Mouse (Mus musculus) hindbrain, embryonic 11.5 days (tissue): Measurements from ENCODE around the gene Nup160. TPM values are rescaled to one million over a fixed set of nuclear protein-coding genes. Genes with fewer than 3 reads are reported as not detected.
A peak's percentile ranks its signal among the peaks of the same experiment; 100 is the strongest.

Source experiments
- ATAC-seq: fragments of 200-750 bp; cut with Nextera tagmentation; 2 replicates; pipeline ENCODE4 v1.8.0; 2017; ENCODE audit warnings: mild to moderate bottlenecking, moderate TSS enrichment, moderate library complexity; ENCODE audit not compliant: low FRiP score
- DNase-seq: peaks from one replicate; pipeline ENCODE4 v3.0.0-alpha.2; 2015; ENCODE audit warnings: low spot score
- H3K27ac ChIP-seq: fragments of 300-500 bp; sonication (generic); 2 replicates; pipeline ENCODE4 v1.5.1; 2014; ENCODE audit warnings: mild to moderate bottlenecking, low read depth, low read length
- H3K27me3 ChIP-seq: fragments of 300-500 bp; sonication (generic); 2 replicates; pipeline ENCODE4 v1.6.1; 2014; ENCODE audit warnings: mild to moderate bottlenecking, low read length, moderate library complexity, mixed read lengths; ENCODE audit not compliant: control insufficient read depth, insufficient read depth
- H3K36me3 ChIP-seq: fragments of 300-500 bp; sonication (generic); 2 replicates; pipeline ENCODE4 v1.6.1; 2014; ENCODE audit warnings: mild to moderate bottlenecking, low read length, moderate library complexity, mixed read lengths; ENCODE audit not compliant: control insufficient read depth, insufficient read depth
- H3K4me1 ChIP-seq: fragments of 300-500 bp; sonication (generic); replicated peaks from 2 replicates; pipeline ENCODE4 v1.6.1; 2014; ENCODE audit warnings: low read length, mixed read lengths; ENCODE audit not compliant: control insufficient read depth, insufficient read depth
- H3K4me2 ChIP-seq: fragments of 300-500 bp; sonication (generic); replicated peaks from 2 replicates; pipeline ENCODE4 v1.6.1; 2014; ENCODE audit warnings: mild to moderate bottlenecking, low read depth, low read length
- H3K4me3 ChIP-seq: fragments of 300-500 bp; sonication (generic); 2 replicates; pipeline ENCODE4 v1.5.1; 2014; ENCODE audit warnings: low read depth, low read length
- H3K9ac ChIP-seq: fragments of 300-500 bp; sonication (generic); 2 replicates; pipeline ENCODE4 v1.6.1; 2014; ENCODE audit warnings: low read depth, low read length
- H3K9me3 ChIP-seq: fragments of 300-500 bp; sonication (generic); 2 replicates; pipeline ENCODE4 v1.6.1; 2016; ENCODE audit warnings: low read length; ENCODE audit not compliant: control insufficient read depth
- WGBS: fragments of 180-500 bp; shearing (Covaris S2); extraction: QIAGEN DNeasy Blood & Tissue Kit; methylation state at CpG from one replicate; pipeline ENCODE4 v1.1.7; 2014; 5-methylcytosine and 5-hydroxymethylcytosine counted together
- polyA plus RNA-seq: library from polyadenylated mRNA; unstranded; fragments of >200 nt; fragmentation: Nextera tagmentation; extraction: Ambion mirVana; gene quantifications from 2 replicates; pipeline ENCODE4 v1.2.1, GENCODE M21; 2014

Gene Nup160
- polyA plus RNA-seq, 1 experiment from 2014 or later: 55.4 TPM

DNA sequence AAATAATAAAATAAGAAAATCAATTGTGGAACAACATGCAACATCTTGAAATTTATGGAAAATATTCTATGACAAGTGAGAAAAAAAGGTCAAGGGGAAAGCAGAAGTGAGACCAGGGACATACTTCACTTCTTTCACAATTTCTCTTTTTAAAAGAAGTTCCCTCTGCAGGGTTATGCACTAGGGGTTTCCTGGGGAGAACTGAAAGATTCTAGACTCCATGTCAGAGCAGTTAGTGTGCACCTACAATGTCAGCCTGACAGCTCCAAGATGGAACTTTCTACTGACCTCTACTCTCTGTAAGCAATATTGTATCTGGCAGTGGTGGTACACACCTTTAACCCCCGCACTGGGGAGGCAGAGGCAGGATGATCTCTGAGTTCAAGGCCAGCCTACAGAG lies 3.7 kb upstream of the Nup160 start:
- Histone ChIP-seq H3K9me3 (no peaks in the 10 kb centered on the region), H3K27ac (no peak overlapping the region), H3K9ac (no peak overlapping the region), H3K36me3 (no peaks in the 10 kb centered on the region), H3K4me2 (no peak overlapping the region), H3K4me3 (no peak overlapping the region), H3K27me3 (no peaks in the 10 kb centered on the region), H3K4me1 (no peaks in the 10 kb centered on the region)
- WGBS: 100% methylated on average over 1 of the region's 1 CpGs
- ATAC-seq: no peak
- DNase-seq: no peak

DNA sequence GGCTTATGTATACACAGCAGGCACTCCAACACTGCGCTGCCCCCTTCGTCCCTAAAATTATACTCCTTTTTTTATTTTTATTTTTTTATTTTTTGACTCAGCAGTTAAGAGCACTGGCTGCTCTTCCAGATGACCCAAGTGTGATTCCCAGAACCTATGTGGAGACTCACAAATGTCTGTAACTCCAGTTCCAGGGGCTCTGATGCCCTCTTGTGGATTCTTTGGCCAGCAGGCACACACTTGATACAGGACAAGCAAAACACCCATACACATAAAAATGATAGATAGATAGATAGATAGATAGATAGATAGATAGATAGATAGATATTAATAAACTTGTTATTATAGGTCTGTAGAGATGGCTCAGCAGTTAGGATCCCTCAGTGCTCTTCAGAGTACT lies 2.5 kb upstream of the Nup160 start:
- ATAC-seq: no peak
- H3K4me2 ChIP-seq: no peak overlapping the region
- H3K9ac ChIP-seq: no peak overlapping the region
- no peak overlapping the region for H3K4me3 ChIP-seq
- no peaks in the 10 kb centered on the region for H3K4me1 ChIP-seq
- no peaks in the 10 kb centered on the region for H3K27me3 ChIP-seq
- WGBS: 88% methylated on average over 2 of the region's 2 CpGs
- H3K36me3 ChIP-seq: no peaks in the 10 kb centered on the region
- H3K27ac ChIP-seq: no peak overlapping the region
- H3K9me3 ChIP-seq: no peaks in the 10 kb centered on the region
- DNase-seq: no peak

DNA sequence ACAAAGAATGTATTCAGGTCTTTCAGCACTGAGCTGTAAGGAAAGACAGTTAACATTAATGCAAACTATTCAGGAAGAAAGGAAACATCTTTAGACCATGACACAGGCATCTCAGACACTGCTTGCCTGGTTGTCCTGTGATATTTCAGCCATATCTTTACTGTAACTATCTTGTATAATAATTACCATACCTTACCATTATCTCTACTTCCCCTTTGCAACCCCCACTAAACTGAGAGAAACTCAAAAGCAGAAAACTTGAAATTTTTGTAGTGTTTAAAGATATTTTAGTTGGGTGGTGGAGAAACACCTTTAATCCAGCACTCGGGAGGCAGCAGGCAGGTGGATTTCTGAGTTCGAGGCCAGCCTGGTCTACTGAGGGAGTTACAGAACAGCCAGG lies 1.5 kb upstream of the Nup160 start:
- WGBS: 94% methylated on average over 2 of the region's 2 CpGs
- H3K9ac ChIP-seq: no peak overlapping the region
- no peak overlapping the region for H3K4me3 ChIP-seq
- no peaks in the 10 kb centered on the region for H3K4me1 ChIP-seq
- H3K9me3 ChIP-seq: no peaks in the 10 kb centered on the region
- DNase-seq (no peak), ATAC-seq (no peak)
- H3K27me3 ChIP-seq: no peaks in the 10 kb centered on the region
- H3K4me2 ChIP-seq: no peak overlapping the region
- no peaks in the 10 kb centered on the region for H3K36me3 ChIP-seq
- no peak overlapping the region for H3K27ac ChIP-seq

DNA sequence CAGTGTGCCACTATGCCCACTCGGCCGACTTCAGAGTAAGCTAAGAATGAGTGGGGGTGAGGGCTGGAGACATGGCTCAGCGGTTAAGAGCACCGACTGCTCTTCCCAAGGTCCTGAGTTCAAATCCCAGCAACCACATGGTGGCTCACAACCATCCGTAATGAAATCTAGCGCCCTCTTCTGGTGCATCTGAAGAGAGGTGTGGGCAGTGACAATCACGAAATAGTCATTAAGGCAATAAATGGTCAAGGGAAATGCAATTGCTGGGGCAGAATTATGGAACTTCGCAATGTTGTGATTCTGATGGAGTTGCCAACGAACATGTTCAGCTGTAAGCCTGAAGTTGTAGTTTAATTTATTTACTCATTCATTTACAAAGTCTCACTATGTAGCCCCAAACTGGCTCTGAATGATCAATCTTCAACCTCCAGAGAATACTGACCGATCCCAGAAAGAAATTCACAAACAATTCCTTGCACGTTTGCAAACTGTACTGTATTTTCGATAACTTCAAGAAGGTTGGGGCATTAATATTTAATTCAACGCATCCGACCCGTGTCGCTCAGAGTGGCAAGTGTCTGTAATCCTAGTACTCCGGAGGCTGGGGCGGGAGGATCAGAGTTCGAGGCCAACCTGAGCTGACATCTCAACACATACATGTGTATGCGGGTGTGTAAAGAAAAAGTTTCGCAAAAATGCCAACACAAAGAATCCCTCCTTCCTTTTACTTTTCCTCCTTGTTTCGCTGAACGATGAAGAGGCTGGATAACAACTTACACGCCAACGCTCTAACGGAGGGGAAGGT lies 1.4 kb downstream of the Nup160 start:
- H3K27ac ChIP-seq: peak overlapping the region; percentile 90
- no peaks in the 10 kb centered on the region for H3K27me3 ChIP-seq
- H3K4me1 ChIP-seq: no peaks in the 10 kb centered on the region
- 32% methylated on average over 26 of the region's 26 CpGs for WGBS
- H3K9ac ChIP-seq: peak overlapping the region; percentile 86
- ATAC-seq: peak; percentile 72
- H3K4me3 ChIP-seq: peak overlapping the region; percentile 84
- no peaks in the 10 kb centered on the region for H3K36me3 ChIP-seq
- H3K4me2 ChIP-seq: peak overlapping the region; percentile 43
- peak; percentile 32 for DNase-seq
- no peaks in the 10 kb centered on the region for H3K9me3 ChIP-seq

DNA sequence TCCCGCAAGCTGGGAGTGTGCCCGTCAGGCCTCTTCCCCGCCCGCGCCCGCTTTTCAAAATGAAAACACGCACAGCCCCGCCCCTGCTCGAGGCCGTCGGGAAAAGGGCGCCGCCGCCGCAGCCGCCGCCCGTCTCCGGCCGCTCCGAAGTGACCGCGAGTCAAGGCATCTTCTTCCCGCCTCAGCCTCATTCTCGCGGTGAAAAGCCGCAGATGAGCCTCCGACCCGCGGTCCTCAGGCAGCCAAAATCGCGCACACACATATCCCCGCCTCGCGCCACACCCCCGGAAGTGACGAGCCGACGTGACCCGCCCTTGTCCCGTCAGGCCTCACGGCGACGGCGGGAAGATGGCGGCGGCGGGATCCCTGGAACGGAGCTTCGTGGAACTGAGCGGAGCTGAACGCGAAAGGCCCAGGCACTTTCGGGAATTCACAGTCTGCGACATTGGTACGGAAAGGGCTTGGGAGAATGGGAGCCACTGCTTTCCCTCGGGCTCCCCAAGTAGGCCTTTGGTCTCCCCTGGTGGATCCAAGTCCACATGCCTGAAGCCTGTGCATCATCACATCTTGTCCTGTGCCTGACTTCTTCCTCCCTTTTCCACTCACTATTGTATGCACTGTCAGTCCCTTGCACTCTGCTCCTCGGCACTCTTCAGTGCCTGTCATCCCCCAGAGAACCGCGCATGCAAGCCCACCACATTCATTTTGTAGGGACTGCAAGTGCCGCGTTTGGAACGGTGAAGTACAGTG lies 2.2 kb downstream of the Nup160 start:
- DNase-seq: peak; percentile 97
- no peaks in the 10 kb centered on the region for H3K36me3 ChIP-seq
- no peaks in the 10 kb centered on the region for H3K4me1 ChIP-seq
- no peaks in the 10 kb centered on the region for H3K27me3 ChIP-seq
- H3K9me3 ChIP-seq: no peaks in the 10 kb centered on the region
- H3K4me2 ChIP-seq: peak overlapping the region; percentile 81
- H3K4me3 ChIP-seq: peak overlapping the region; percentile 84
- peak overlapping the region; percentile 86 for H3K9ac ChIP-seq
- ATAC-seq: peak; percentile 98
- WGBS: under 1% methylated on average over 63 of the region's 63 CpGs
- peak overlapping the region; percentile 90 for H3K27ac ChIP-seq

DNA sequence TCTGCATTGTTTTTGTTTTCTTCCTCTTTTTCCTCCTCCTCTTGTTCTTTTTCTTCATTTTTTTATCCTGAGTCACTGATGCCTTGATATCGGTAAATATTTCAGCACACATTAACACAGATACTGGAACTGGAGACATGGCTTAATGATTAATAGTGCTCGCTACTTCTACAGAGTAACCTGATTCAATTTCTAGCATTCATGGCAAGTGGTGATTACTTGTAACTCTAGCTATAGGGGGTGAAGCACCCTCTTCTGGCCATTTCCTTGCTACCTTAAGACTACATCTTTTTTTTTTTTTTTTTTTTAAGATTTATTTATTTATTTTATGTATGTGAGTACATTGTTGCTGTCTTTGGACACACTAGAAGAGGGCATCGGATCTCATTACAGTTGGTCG lies 23.9 kb downstream of the Nup160 start:
- Histone ChIP-seq H3K4me2 (no peak overlapping the region), H3K9me3 (no peaks in the 10 kb centered on the region), H3K4me1 (no peaks in the 10 kb centered on the region), H3K27me3 (no peaks in the 10 kb centered on the region), H3K27ac (no peak overlapping the region), H3K36me3 (peaks cover 12% of the 10 kb centered on the region; the same call in 1 of the 2 replicates), H3K9ac (no peak overlapping the region), H3K4me3 (no peak overlapping the region)
- DNase-seq (no peak), ATAC-seq (no peak)
- WGBS: 93% methylated on average over 4 of the region's 4 CpGs

DNA sequence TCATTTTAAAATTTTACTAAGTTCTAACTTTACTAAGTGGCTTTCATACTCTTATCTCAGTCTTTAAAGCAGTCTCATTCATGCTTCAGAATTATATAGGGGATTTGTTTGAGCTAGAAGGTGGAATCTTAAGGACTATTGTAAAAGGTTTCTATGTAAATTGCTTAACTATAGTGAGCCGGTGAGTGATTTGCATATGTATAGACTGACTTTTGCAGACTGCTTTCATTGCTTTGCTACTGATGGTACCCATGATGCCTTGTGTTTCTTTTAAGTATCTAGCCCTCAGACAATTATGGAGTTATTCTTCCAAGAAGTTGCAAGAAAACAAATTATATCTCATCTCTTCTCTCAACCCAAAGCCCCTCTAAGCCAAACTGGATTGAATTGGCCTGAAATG lies 31.5 kb downstream of the Nup160 start:
- Histone ChIP-seq H3K36me3 (peaks cover 10% of the 10 kb centered on the region; the same call in 1 of the 2 replicates), H3K27ac (no peak overlapping the region), H3K4me1 (no peaks in the 10 kb centered on the region), H3K9me3 (no peaks in the 10 kb centered on the region), H3K9ac (no peak overlapping the region), H3K27me3 (no peaks in the 10 kb centered on the region), H3K4me2 (no peak overlapping the region), H3K4me3 (no peak overlapping the region)
- ATAC-seq (no peak), DNase-seq (no peak)
- WGBS: 45% methylated on average over 1 of the region's 1 CpGs

DNA sequence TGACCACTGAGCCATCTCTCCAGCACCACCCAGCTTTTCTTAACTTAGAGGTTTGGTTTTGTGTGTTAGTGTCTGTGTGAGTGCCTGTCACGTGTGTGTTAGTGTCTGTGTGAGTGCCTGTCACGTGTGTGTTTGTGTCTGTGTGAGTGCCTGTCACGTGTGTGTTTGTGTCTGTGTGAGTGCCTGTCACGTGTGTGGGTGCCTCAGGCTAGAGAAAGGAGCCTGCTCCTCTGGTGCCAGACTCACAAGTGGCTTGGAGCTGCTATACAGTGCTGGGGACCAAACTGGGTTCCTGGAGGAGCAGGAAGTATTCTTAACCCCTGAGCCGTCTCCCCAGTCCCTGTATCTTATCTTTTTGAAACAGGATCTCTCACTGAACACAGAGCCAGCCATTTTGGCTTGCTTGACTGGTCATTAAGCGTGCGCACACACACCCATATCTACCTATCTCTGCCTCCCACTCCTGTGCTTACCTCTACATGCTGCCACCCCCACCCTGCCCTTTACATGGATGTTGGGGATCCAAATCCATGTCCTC lies 38.6 kb downstream of the Nup160 start:
- H3K4me3 ChIP-seq: no peak overlapping the region
- ATAC-seq (no peak), DNase-seq (no peak)
- H3K4me2 ChIP-seq: no peak overlapping the region
- 0 out of 2 replicates have a peak, but pooled peaks cover 6% of the 10 kb centered on the region for H3K36me3 ChIP-seq
- H3K27me3 ChIP-seq: no peaks in the 10 kb centered on the region
- H3K9ac ChIP-seq: no peak overlapping the region
- no peak overlapping the region for H3K27ac ChIP-seq
- WGBS: 95% methylated on average over 7 of the region's 7 CpGs
- no peaks in the 10 kb centered on the region for H3K4me1 ChIP-seq
- no peaks in the 10 kb centered on the region for H3K9me3 ChIP-seq
